Mouse (Mus musculus): ENCODE results near the gene Insyn1. TPM values are rescaled to one million over a fixed set of nuclear protein-coding genes. Genes with fewer than 3 reads are reported as not detected.

Gene Insyn1
- total and polyA plus RNA-seq, 3 experiments, result 2.4 to 5.5 (median 2.5) TPM

DNA sequence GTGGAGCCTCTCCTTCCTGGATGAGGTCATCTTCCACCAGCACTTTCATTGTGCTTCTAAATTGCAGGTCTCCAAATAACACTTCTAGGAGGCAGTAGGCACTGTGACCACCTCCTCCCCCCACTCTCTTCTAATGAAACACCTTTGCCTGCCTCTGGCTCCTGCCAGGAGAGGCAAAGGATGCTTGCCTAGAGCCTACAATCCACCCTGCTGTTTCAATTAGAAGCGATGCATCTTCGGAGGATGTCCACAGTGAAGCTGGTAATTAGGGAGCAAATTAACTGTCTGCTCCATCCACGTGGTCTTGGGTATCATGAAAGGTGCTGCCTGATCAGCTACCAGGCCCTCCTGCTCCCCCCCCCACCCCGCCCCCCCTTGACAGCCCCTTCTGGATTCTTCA lies 41.6 kb upstream of the Insyn1 start:
- H3K27me3 ChIP-seq (replicated peaks), result peaks cover 2% of the 10 kb centered on the region
- H3K27ac ChIP-seq (ENCODE audit: insufficient read depth, low read depth), result no peak overlapping the region
- no peaks in the 10 kb centered on the region for H3K36me3 ChIP-seq (replicated peaks in 1 of 2; ENCODE audit: control insufficient read depth in 1 of 2, insufficient read depth in 1 of 2, low read length in 1 of 2)
- no peak overlapping the region for H3K9ac ChIP-seq (ENCODE audit: insufficient read depth, low read depth)
- DNase-seq (ENCODE audit: extremely low read depth), result no peak
- H3K4me1 ChIP-seq (ENCODE audit: control insufficient read depth in 1 of 2, insufficient read depth in 2 of 2), result peaks cover 0 to 6% of the 10 kb centered on the region in 2 experiments; a peak in 2 of 4 replicates
- H3K9me3 ChIP-seq (replicated peaks; ENCODE audit: low read length), result peaks cover 3% of the 10 kb centered on the region
- in situ Hi-C loops (cut with MboI; ENCODE audit: low pct_ligation_motif_present, low pct_unique_long_range_greater_than_20kb, low sequenced_read_pairs) (no loop called here), dilution Hi-C loops (cut with MboI; ENCODE audit: extremely low pct_ligation_motif_present, extremely low pct_unique_long_range_greater_than_20kb, low sequenced_read_pairs) (no loop called here)
- no peaks in the 10 kb centered on the region for H3K79me2 ChIP-seq (replicated peaks; ENCODE audit: control insufficient read depth, extremely low read depth, insufficient read depth, poor library complexity, severe bottlenecking)
- no peak for TF ChIP-seq MAX (IDR thresholded peaks at IDR 0.05; ENCODE audit: low read length)
- TF ChIP-seq MAZ (IDR thresholded peaks at IDR 0.05; ENCODE audit: low read depth, low read length), result no peak
- TF ChIP-seq GABPA (IDR thresholded peaks at IDR 0.05; ENCODE audit: insufficient replicate concordance, low read depth, low read length), result no peak
- TF ChIP-seq SIN3A (IDR thresholded peaks at IDR 0.05; ENCODE audit: low read length), result no peak
- TF ChIP-seq ZMIZ1 (IDR thresholded peaks at IDR 0.05; ENCODE audit: low read depth, low read length), result no peak
- no peak for TF ChIP-seq NELFE (IDR thresholded peaks at IDR 0.05; ENCODE audit: low read depth, low read length)
- TF ChIP-seq JUN (IDR thresholded peaks at IDR 0.05; ENCODE audit: insufficient read depth, low read depth, low read length), result no peak
- no peak for TF ChIP-seq ELF1 (IDR thresholded peaks at IDR 0.05; ENCODE audit: low read depth, low read length)
- no peak for TF ChIP-seq MAFK (IDR thresholded peaks at IDR 0.05; ENCODE audit: insufficient replicate concordance, low read length)
- TF ChIP-seq ZNF384 (IDR thresholded peaks at IDR 0.05; ENCODE audit: low read depth, low read length), result no peak
- TF ChIP-seq CTCF (conservative IDR thresholded peaks at IDR 0.05 in 1 of 2, IDR thresholded peaks at IDR 0.05 in 1 of 2; ENCODE audit: low read depth in 2 of 2, low read length in 2 of 2), result no peak
- TF ChIP-seq MYC (IDR thresholded peaks at IDR 0.05; ENCODE audit: low read depth, low read length), result no peak
- TF ChIP-seq CHD2 (IDR thresholded peaks at IDR 0.05; ENCODE audit: low read length), result no peak
- no peak for TF ChIP-seq POLR2A (IDR thresholded peaks at IDR 0.05; ENCODE audit: low read depth, low read length)
- no peak for TF ChIP-seq MEF2A (IDR thresholded peaks at IDR 0.05; ENCODE audit: borderline replicate concordance, low read depth, low read length)
- no peak for TF ChIP-seq IRF4 (IDR thresholded peaks at IDR 0.05; ENCODE audit: low read depth, low read length)
- no peak for TF ChIP-seq HCFC1 (IDR thresholded peaks at IDR 0.05; ENCODE audit: low read depth, low read length)
- no peak overlapping the region for H3K4me3 ChIP-seq (replicated peaks in 1 of 3; ENCODE audit: low read depth in 2 of 3, low read length in 2 of 3, poor library complexity in 1 of 3)
- no peak overlapping the region for H3K4me2 ChIP-seq (ENCODE audit: insufficient read depth, low read depth, poor library complexity, severe bottlenecking)

DNA sequence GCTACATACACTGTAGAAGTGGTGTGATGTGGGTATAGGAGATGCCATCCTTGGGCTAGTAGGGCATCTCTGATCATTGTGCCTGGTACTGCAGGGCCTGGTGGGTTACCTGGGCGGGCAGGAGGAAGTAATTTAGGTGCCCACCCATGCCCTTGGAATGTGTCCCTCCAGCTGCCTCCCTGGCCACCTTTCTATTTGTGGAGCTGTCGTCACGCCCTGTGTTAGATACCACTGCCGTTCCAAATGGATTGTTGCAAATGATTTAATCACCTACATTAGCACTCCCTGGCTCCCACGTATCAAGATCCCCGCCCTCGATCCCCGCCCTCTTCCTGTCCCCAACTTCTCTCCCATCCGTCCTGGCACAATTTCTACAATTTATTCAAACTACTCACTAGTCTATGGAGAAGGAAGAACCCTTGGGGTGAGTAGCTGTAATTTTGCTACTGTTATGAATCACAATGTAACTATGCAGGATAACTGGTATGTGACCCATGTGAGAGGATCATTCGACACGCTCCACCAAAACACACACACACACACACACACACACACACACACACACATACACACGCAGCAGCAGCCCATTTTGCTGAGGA lies 40.3 kb upstream of the Insyn1 start:
- Histone ChIP-seq H3K27ac (ENCODE audit: insufficient read depth, low read depth) (no peak overlapping the region), H3K36me3 (replicated peaks in 1 of 2; ENCODE audit: control insufficient read depth in 1 of 2, insufficient read depth in 1 of 2, low read length in 1 of 2) (no peaks in the 10 kb centered on the region), H3K4me3 (replicated peaks in 1 of 3; ENCODE audit: low read depth in 2 of 3, low read length in 2 of 3, poor library complexity in 1 of 3) (no peak overlapping the region), H3K9me3 (replicated peaks; ENCODE audit: low read length) (peaks cover 3% of the 10 kb centered on the region), H3K9ac (ENCODE audit: insufficient read depth, low read depth) (no peak overlapping the region), H3K79me2 (replicated peaks; ENCODE audit: control insufficient read depth, extremely low read depth, insufficient read depth, poor library complexity, severe bottlenecking) (no peaks in the 10 kb centered on the region), H3K27me3 (replicated peaks) (peaks cover 2% of the 10 kb centered on the region), H3K4me2 (ENCODE audit: insufficient read depth, low read depth, poor library complexity, severe bottlenecking) (no peak overlapping the region), H3K4me1 (ENCODE audit: control insufficient read depth in 1 of 2, insufficient read depth in 2 of 2) (peaks cover 0 to 6% of the 10 kb centered on the region in 2 experiments; a peak in 2 of 4 replicates)
- in situ Hi-C loops (cut with MboI; ENCODE audit: low pct_ligation_motif_present, low pct_unique_long_range_greater_than_20kb, low sequenced_read_pairs), result no loop called here
- dilution Hi-C loops (cut with MboI; ENCODE audit: extremely low pct_ligation_motif_present, extremely low pct_unique_long_range_greater_than_20kb, low sequenced_read_pairs), result no loop called here
- no peak for DNase-seq (ENCODE audit: extremely low read depth)
- no peak for TF ChIP-seq CTCF (conservative IDR thresholded peaks at IDR 0.05 in 1 of 2, IDR thresholded peaks at IDR 0.05 in 1 of 2; ENCODE audit: low read depth in 2 of 2, low read length in 2 of 2)
- no peak for TF ChIP-seq EP300 (IDR thresholded peaks at IDR 0.05; ENCODE audit: low read length)
- no peak for TF ChIP-seq RAD21 (IDR thresholded peaks at IDR 0.05; ENCODE audit: low read depth, low read length)
- no peak for TF ChIP-seq RCOR1 (conservative IDR thresholded peaks at IDR 0.05; ENCODE audit: low read depth, low read length)
- no peak for TF ChIP-seq POLR2AphosphoS2 (IDR thresholded peaks at IDR 0.05; ENCODE audit: low read depth, low read length)
- TF ChIP-seq USF2 (conservative IDR thresholded peaks at IDR 0.05; ENCODE audit: low read depth, low read length), result no peak

Data from CH12.LX (cell line).